Mouse (Mus musculus): ENCODE measurements around the gene Rapgef1. TPM values are rescaled to one million over a fixed set of nuclear protein-coding genes. Genes with fewer than 3 reads are reported as not detected.
A peak's percentile ranks its signal among the peaks of the same experiment; 100 is the strongest.

The Rapgef1 gene
- polyA plus RNA-seq, 1 experiment from 2014 or later = 13.3 TPM

DNA sequence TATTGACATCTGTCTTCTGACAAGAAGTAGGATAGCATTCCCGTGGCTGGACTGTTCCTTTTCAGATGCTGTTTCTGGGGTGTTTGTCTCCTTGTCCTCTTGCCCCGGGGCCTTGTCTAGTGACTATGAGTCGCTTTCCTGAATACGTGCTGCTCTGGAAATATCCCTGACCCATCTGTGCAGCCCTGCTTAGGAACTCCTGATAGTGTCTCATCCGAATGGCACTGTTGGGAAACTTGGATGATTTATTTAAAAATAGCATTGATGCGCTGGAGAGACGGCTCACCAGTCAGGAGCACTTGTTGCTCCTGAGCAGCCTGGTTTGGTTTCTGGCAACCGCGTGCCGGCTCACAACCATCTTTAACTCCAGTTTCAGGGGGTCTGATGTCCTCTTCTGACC, 1.6 kb downstream of the Rapgef1 start:
- Histone ChIP-seq H3K27me3 (ENCODE audit: control insufficient read depth, insufficient read depth, low read length) (no peaks in the 10 kb centered on the region), H3K27ac (ENCODE audit: low read depth, low read length) (no peak overlapping the region), H3K9ac (ENCODE audit: low read depth, low read length) (no peak overlapping the region), H3K9me3 (ENCODE audit: control insufficient read depth, low read length) (no peaks in the 10 kb centered on the region), H3K4me1 (replicated peaks; ENCODE audit: control insufficient read depth, insufficient read depth, low read length) (peaks cover 8% of the 10 kb centered on the region), H3K36me3 (ENCODE audit: control insufficient read depth, insufficient read depth, low read length) (no peaks in the 10 kb centered on the region), H3K4me2 (replicated peaks; ENCODE audit: low read depth, low read length) (peak overlapping the region; percentile 84), H3K4me3 (ENCODE audit: low read depth, low read length) (peak overlapping the region; percentile 81)
- WGBS = 81% methylated on average over 10 of the region's 10 CpGs
- ATAC-seq (ENCODE audit: low FRiP score) (no peak), DNase-seq (ENCODE audit: low spot score) (no peak)

DNA sequence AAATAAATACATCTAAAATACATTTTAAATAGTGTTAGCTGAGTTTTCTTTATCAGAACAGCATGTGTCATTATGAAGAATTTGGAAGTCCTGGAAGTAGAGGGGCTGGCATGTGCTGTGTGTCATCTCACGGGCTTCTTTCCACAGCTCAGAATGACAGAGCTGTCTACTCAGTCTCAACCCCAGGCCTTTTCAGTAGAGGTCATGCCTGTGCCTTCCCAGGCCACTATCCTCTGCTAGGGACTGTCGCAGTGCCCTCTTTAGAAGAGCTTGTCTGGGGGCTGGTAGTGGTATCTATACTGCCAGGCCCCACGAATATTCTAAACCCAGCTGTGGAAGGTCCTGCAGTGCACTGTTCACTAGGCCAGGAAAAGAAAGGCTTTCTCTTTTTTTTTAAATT, 2.1 kb downstream of the Rapgef1 start:
- no peak for DNase-seq (ENCODE audit: low spot score)
- Histone ChIP-seq H3K9me3 (ENCODE audit: control insufficient read depth, low read length) (no peaks in the 10 kb centered on the region), H3K4me3 (ENCODE audit: low read depth, low read length) (no peak overlapping the region), H3K36me3 (ENCODE audit: control insufficient read depth, insufficient read depth, low read length) (no peaks in the 10 kb centered on the region), H3K4me1 (replicated peaks; ENCODE audit: control insufficient read depth, insufficient read depth, low read length) (peaks cover 8% of the 10 kb centered on the region), H3K27me3 (ENCODE audit: control insufficient read depth, insufficient read depth, low read length) (no peaks in the 10 kb centered on the region), H3K9ac (ENCODE audit: low read depth, low read length) (no peak overlapping the region), H3K4me2 (replicated peaks; ENCODE audit: low read depth, low read length) (no peak overlapping the region), H3K27ac (ENCODE audit: low read depth, low read length) (no peak overlapping the region)
- WGBS = 84% methylated on average over 3 of the region's 3 CpGs
- no peak for ATAC-seq (ENCODE audit: low FRiP score)

DNA sequence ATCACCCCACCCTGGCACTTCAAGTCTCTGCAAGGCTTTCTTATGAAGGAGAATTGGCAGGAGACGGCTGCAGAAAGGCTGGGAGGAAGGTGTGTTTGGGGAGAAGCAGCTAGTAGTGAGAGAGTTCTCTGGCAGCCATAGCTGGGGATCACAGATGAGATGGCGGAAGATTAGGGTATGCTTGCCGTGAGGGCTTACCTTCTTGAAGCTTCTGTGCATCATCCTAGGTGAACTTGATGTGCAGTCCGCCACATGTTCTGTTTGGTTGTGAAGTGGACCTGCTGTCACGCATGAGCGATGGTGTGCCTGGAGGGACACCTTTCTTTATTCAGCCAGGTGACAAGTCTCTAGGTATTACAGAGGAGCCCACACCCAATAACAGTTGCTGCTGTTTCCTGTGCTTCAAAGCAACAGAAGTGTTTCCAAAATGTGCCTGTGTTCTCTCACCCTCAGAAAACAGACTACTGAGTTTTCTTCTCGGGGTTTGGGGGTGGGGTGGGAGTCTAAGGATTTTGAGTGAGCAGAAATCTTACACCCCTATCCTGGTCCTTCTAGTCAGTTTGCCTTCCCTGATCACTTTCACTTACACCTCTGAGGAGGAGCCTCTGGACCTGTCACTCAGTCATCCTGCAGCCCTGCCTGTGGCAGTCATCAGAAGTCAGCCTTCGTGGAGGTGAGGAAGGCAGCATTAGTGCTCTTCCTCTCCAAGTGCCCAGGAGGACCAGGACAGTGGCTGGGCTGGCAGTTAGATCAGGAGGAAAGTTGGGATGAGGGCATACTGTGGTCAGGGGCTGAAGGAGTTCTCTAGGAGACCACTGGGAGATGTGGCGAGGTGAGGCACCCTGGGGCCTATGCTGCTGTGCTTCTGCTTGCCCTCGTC, 2.8 kb downstream of the Rapgef1 start:
- DNase-seq (ENCODE audit: low spot score) (no peak), ATAC-seq (ENCODE audit: low FRiP score) (no peak)
- Histone ChIP-seq H3K9me3 (ENCODE audit: control insufficient read depth, low read length) (no peaks in the 10 kb centered on the region), H3K4me1 (replicated peaks; ENCODE audit: control insufficient read depth, insufficient read depth, low read length) (peaks cover 8% of the 10 kb centered on the region), H3K4me2 (replicated peaks; ENCODE audit: low read depth, low read length) (no peak overlapping the region), H3K9ac (ENCODE audit: low read depth, low read length) (no peak overlapping the region), H3K36me3 (ENCODE audit: control insufficient read depth, insufficient read depth, low read length) (no peaks in the 10 kb centered on the region), H3K27me3 (ENCODE audit: control insufficient read depth, insufficient read depth, low read length) (no peaks in the 10 kb centered on the region), H3K27ac (ENCODE audit: low read depth, low read length) (no peak overlapping the region), H3K4me3 (ENCODE audit: low read depth, low read length) (no peak overlapping the region)
- 81% methylated on average over 10 of the region's 10 CpGs for WGBS

DNA sequence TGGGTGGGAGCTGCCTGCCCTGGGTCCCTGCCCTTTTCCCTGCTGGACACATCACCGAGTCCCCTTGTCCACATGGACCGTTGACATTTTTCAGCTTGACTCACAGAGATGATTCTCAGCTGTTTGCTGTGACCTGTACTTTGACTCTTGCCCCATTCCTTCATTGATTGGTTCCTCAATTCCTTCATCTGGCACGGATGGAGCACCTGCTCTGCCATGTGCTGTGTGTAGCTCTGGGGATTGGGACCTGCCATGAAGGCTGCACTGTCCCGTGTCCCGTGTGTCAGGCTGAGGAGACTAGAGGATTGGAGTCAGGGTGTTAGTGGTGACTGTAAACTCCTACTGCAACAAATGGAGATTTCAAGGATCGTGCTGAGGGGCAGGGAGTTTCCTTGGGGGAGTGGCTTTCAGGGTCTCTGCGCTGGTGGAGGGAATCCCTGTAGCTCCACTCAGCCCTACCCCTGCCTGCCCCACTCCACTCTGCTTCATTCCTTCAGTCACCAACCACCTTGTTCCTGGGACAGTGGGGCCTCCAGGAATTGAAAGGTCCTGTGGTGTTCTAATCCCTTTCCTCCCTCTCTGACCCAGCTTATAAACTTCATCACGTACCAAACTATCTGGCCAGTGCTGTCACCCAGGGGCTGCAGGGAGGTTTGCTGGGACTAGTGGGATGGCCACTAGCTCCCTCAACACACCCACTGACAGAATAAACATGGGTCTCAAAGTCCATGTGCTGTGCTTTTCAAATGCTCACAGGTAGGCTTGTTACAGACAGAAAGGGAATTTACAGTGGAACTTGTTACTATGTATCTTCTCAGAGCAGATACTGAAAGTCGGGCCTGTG, 3.9 kb downstream of the Rapgef1 start:
- H3K4me1 ChIP-seq (replicated peaks; ENCODE audit: control insufficient read depth, insufficient read depth, low read length) = peaks cover 8% of the 10 kb centered on the region
- H3K4me3 ChIP-seq (ENCODE audit: low read depth, low read length) = no peak overlapping the region
- WGBS = 82% methylated on average over 9 of the region's 9 CpGs
- H3K9ac ChIP-seq (ENCODE audit: low read depth, low read length) = no peak overlapping the region
- no peak overlapping the region for H3K27ac ChIP-seq (ENCODE audit: low read depth, low read length)
- no peaks in the 10 kb centered on the region for H3K27me3 ChIP-seq (ENCODE audit: control insufficient read depth, insufficient read depth, low read length)
- H3K9me3 ChIP-seq (ENCODE audit: control insufficient read depth, low read length) = no peaks in the 10 kb centered on the region
- H3K36me3 ChIP-seq (ENCODE audit: control insufficient read depth, insufficient read depth, low read length) = no peaks in the 10 kb centered on the region
- no peak for ATAC-seq (ENCODE audit: low FRiP score)
- no peak for DNase-seq (ENCODE audit: low spot score)
- H3K4me2 ChIP-seq (replicated peaks; ENCODE audit: low read depth, low read length) = no peak overlapping the region

DNA sequence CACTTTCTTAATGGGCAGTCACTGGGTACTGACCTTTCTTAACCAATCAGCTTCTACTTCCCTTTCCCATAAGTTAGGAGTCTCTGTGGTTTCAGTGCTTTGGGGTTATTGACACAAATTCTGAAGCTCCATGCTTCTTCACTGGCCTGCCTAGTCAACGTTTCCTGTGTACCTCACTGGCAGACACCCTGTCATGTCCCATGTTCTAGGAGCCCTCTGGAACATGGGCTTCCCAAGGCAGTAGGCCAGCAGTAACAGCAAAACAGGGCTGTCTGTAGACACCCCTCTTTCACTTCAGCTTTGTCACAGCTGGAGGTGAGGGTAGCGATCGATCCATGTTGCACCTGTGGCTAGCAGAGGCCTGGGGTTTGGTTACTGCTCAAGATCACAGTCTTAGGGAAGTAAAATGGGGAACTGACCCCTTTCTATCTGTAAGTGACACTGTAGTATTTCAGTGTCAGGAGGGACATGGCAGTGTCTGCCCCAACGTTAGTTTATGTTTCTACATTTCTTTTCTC, 4.6 kb downstream of the Rapgef1 start:
- DNase-seq (ENCODE audit: low spot score) = no peak
- H3K27me3 ChIP-seq (ENCODE audit: control insufficient read depth, insufficient read depth, low read length) = no peaks in the 10 kb centered on the region
- H3K9ac ChIP-seq (ENCODE audit: low read depth, low read length) = no peak overlapping the region
- 86% methylated on average over 4 of the region's 4 CpGs for WGBS
- H3K4me3 ChIP-seq (ENCODE audit: low read depth, low read length) = no peak overlapping the region
- H3K4me1 ChIP-seq (replicated peaks; ENCODE audit: control insufficient read depth, insufficient read depth, low read length) = peaks cover 8% of the 10 kb centered on the region
- no peak overlapping the region for H3K27ac ChIP-seq (ENCODE audit: low read depth, low read length)
- H3K4me2 ChIP-seq (replicated peaks; ENCODE audit: low read depth, low read length) = no peak overlapping the region
- no peaks in the 10 kb centered on the region for H3K9me3 ChIP-seq (ENCODE audit: control insufficient read depth, low read length)
- ATAC-seq (ENCODE audit: low FRiP score) = no peak
- H3K36me3 ChIP-seq (ENCODE audit: control insufficient read depth, insufficient read depth, low read length) = no peaks in the 10 kb centered on the region

DNA sequence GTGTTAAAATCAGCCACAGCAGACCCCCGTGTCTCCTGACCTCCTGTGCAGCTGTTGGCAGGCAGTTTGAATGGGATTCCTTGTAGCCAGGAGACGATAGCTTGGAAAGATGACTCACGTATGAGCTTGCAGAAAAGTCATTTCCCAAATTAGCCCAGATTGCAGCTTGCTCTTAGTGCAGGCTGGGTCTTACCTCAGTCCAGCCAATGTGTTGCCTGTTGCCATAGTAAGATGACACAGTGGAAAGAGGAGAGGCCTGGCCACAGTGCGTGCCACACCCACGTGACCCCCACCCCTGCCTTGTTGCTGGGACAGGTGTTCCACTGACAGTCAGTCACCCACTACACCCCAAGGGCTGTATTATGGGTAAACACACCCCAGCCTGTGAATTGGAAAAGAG, 5.2 kb downstream of the Rapgef1 start:
- 82% methylated on average over 5 of the region's 5 CpGs for WGBS
- no peaks in the 10 kb centered on the region for H3K36me3 ChIP-seq (ENCODE audit: control insufficient read depth, insufficient read depth, low read length)
- H3K9ac ChIP-seq (ENCODE audit: low read depth, low read length) = no peak overlapping the region
- no peaks in the 10 kb centered on the region for H3K27me3 ChIP-seq (ENCODE audit: control insufficient read depth, insufficient read depth, low read length)
- no peak for ATAC-seq (ENCODE audit: low FRiP score)
- DNase-seq (ENCODE audit: low spot score) = no peak
- no peak overlapping the region for H3K4me2 ChIP-seq (replicated peaks; ENCODE audit: low read depth, low read length)
- H3K27ac ChIP-seq (ENCODE audit: low read depth, low read length) = no peak overlapping the region
- H3K4me1 ChIP-seq (replicated peaks; ENCODE audit: control insufficient read depth, insufficient read depth, low read length) = peaks cover 8% of the 10 kb centered on the region
- no peak overlapping the region for H3K4me3 ChIP-seq (ENCODE audit: low read depth, low read length)
- H3K9me3 ChIP-seq (ENCODE audit: control insufficient read depth, low read length) = no peaks in the 10 kb centered on the region

DNA sequence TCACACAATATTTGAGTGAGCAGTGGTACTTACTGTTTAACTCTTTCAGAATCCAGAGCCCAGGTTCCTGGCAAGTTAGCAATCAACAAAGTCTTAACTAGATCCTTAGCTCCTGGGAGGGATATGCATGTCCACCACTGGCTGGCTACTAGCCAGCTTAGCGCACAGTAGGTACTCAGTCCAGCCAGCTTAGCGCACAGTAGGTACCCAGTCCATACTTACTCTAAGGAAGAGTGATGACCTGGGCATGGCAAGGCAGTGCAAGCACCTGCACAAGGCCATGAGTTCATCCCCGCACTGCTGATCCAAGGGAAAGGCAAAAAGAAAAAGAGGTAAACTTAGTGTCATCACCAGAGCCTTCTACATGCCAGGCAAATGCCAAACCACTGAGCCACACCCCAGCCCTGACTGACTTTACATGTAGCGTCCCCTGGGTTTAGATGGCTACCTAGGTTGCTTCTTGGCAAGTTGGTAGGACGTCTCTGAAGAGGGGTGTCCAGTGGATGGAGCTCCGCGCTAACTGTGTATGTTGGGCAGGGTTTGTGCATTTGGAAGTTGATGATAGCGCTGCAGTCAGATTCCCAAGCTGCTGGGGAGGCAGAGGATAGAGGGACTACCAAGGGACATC, 6.2 kb downstream of the Rapgef1 start:
- Histone ChIP-seq H3K27me3 (ENCODE audit: control insufficient read depth, insufficient read depth, low read length) (no peaks in the 10 kb centered on the region), H3K27ac (ENCODE audit: low read depth, low read length) (no peak overlapping the region), H3K4me1 (replicated peaks; ENCODE audit: control insufficient read depth, insufficient read depth, low read length) (peaks cover 5% of the 10 kb centered on the region), H3K4me3 (ENCODE audit: low read depth, low read length) (no peak overlapping the region), H3K9me3 (ENCODE audit: control insufficient read depth, low read length) (no peaks in the 10 kb centered on the region), H3K9ac (ENCODE audit: low read depth, low read length) (no peak overlapping the region), H3K36me3 (ENCODE audit: control insufficient read depth, insufficient read depth, low read length) (no peaks in the 10 kb centered on the region), H3K4me2 (replicated peaks; ENCODE audit: low read depth, low read length) (no peak overlapping the region)
- ATAC-seq (ENCODE audit: low FRiP score) (no peak), DNase-seq (ENCODE audit: low spot score) (no peak)
- WGBS = 96% methylated on average over 8 of the region's 8 CpGs

DNA sequence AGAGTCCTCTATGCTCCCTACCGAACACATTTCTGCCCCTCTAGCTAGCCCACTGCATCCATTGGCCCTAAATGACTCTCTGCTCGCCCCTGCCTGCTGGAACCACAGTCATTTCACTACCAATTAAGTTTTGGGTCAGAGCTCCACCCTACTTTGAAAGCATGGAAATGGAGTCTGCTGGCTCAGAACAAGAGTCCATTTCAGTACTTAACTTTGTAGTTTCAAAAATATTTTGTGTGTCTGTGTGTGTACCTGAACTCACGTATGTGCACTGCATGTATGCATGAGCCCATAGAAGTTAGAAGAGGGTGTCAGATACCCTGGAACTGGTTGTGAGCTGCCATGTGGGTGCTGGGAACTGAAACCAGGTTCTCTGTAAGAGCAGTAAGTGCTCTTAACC, 7.8 kb downstream of the Rapgef1 start:
- H3K27me3 ChIP-seq (ENCODE audit: control insufficient read depth, insufficient read depth, low read length) = no peaks in the 10 kb centered on the region
- no peak overlapping the region for H3K9ac ChIP-seq (ENCODE audit: low read depth, low read length)
- no peak overlapping the region for H3K4me2 ChIP-seq (replicated peaks; ENCODE audit: low read depth, low read length)
- H3K4me1 ChIP-seq (replicated peaks; ENCODE audit: control insufficient read depth, insufficient read depth, low read length) = no peaks in the 10 kb centered on the region
- H3K9me3 ChIP-seq (ENCODE audit: control insufficient read depth, low read length) = no peaks in the 10 kb centered on the region
- H3K27ac ChIP-seq (ENCODE audit: low read depth, low read length) = no peak overlapping the region
- DNase-seq (ENCODE audit: low spot score) (no peak), ATAC-seq (ENCODE audit: low FRiP score) (no peak)
- no peaks in the 10 kb centered on the region for H3K36me3 ChIP-seq (ENCODE audit: control insufficient read depth, insufficient read depth, low read length)
- H3K4me3 ChIP-seq (ENCODE audit: low read depth, low read length) = no peak overlapping the region
- 82% methylated on average over 3 of the region's 3 CpGs for WGBS
